Mouse (Mus musculus) limb, embryonic 15.5 days (tissue): ENCODE measurements around the gene 0610030E20Rik. TPM values are rescaled to one million over a fixed set of nuclear protein-coding genes. Genes with fewer than 3 reads are reported as not detected.

ENCODE experiments used
- ATAC-seq: fragments of 200-750 bp; cut with Nextera tagmentation; 2 replicates; pipeline ENCODE4 v1.8.0; 2017; ENCODE audit warnings: low read depth, moderate TSS enrichment; ENCODE audit not compliant: insufficient number of reproducible peaks, low FRiP score, low TSS enrichment
- H3K27ac ChIP-seq: fragments of 300-500 bp; sonication (generic); 2 replicates; pipeline ENCODE4 v1.5.1; 2015; ENCODE audit warnings: moderate library complexity, mild to moderate bottlenecking, inconsistent platforms
- H3K27me3 ChIP-seq: fragments of 300-500 bp; sonication (generic); 2 replicates; pipeline ENCODE4 v1.6.1; 2015; ENCODE audit warnings: inconsistent platforms
- H3K36me3 ChIP-seq: fragments of 300-500 bp; sonication (generic); 2 replicates; pipeline ENCODE4 v1.6.1; 2015; ENCODE audit warnings: inconsistent platforms
- H3K4me1 ChIP-seq: fragments of 300-500 bp; sonication (generic); 2 replicates; pipeline ENCODE4 v1.6.1; 2015; ENCODE audit warnings: inconsistent platforms
- H3K4me2 ChIP-seq: fragments of 300-500 bp; sonication (generic); 2 replicates; pipeline ENCODE4 v1.6.1; 2015; ENCODE audit warnings: mild to moderate bottlenecking, inconsistent platforms
- H3K4me3 ChIP-seq: fragments of 300-500 bp; sonication (generic); 2 replicates; pipeline ENCODE4 v1.5.1; 2015; ENCODE audit warnings: mild to moderate bottlenecking, inconsistent platforms
- H3K9ac ChIP-seq: fragments of 300-500 bp; sonication (generic); 2 replicates; pipeline ENCODE4 v1.6.1; 2015; ENCODE audit warnings: inconsistent platforms
- H3K9me3 ChIP-seq: fragments of 300-500 bp; sonication (generic); 2 replicates; pipeline ENCODE4 v1.6.1; 2016; ENCODE audit warnings: inconsistent platforms
- whole genome bisulfite sequencing: fragments of 180-500 bp; shearing (Covaris S2); methylation state at CpG from one replicate; pipeline ENCODE4 v1.1.7; 2015; 5-methylcytosine and 5-hydroxymethylcytosine counted together
- polyA plus RNA-seq: library from polyadenylated mRNA; unstranded; fragments of >200 nt; fragmentation: Nextera tagmentation; extraction: Ambion mirVana; gene quantifications from 2 replicates; pipeline ENCODE4 v1.2.1, GENCODE M21; 2015

0610030E20Rik gene
- polyA plus RNA-seq, 1 experiment from 2014 or later, result 28.7 TPM

GRCm38 (mm10) chr6:72352636-72353405 lies 5.7 kb downstream of the 0610030E20Rik start:
- WGBS, result 34% methylated on average over 5 of the region's 5 CpGs
- peaks cover 31% of the 10 kb centered on the region for H3K36me3 ChIP-seq
- no peaks in the 10 kb centered on the region for H3K9me3 ChIP-seq
- H3K27me3 ChIP-seq, result no peaks in the 10 kb centered on the region
- no peak overlapping the region for H3K9ac ChIP-seq
- ATAC-seq, result no peak
- no peak overlapping the region for H3K4me2 ChIP-seq
- peaks cover 63% of the 10 kb centered on the region for H3K4me1 ChIP-seq
- no peak overlapping the region for H3K27ac ChIP-seq
- H3K4me3 ChIP-seq, result no peak overlapping the region

- WGBS, result 73% methylated on average over 1 of the region's 1 CpGs
- Histone ChIP-seq H3K4me2 (no peak overlapping the region), H3K27me3 (no peaks in the 10 kb centered on the region), H3K9ac (no peak overlapping the region), H3K36me3 (peaks cover 38% of the 10 kb centered on the region), H3K4me1 (peaks cover 55% of the 10 kb centered on the region), H3K27ac (no peak overlapping the region), H3K4me3 (no peak overlapping the region), H3K9me3 (no peaks in the 10 kb centered on the region)
- no peak for ATAC-seq
These were observed 6.9 kb downstream of the 0610030E20Rik start for GRCm38 (mm10) chr6:72354025-72354424.

GRCm38 (mm10) chr6:72355066-72355911 lies 8.2 kb downstream of the 0610030E20Rik start, which contains the start of gene Tmem150a:
Gene Tmem150a, plus strand, starts transcription at chr6:72355447.
- Histone ChIP-seq H3K4me1 (peaks cover 54% of the 10 kb centered on the region), H3K9ac (peak within 1 kb of the TSS; percentile 56), H3K9me3 (no peaks in the 10 kb centered on the region), H3K4me2 (peak within 1 kb of the TSS; percentile 94), H3K4me3 (peak within 1 kb of the TSS; percentile 65), H3K36me3 (peaks cover 34% of the 10 kb centered on the region), H3K27me3 (no peaks in the 10 kb centered on the region), H3K27ac (peak within 1 kb of the TSS; percentile 29)
- ATAC-seq, result peak; percentile 83
- under 1% methylated on average over 69 of the region's 71 CpGs for WGBS

- Histone ChIP-seq H3K27ac (no peak overlapping the region), H3K36me3 (peaks cover 30% of the 10 kb centered on the region), H3K4me2 (peak overlapping the region; percentile 94), H3K4me3 (peak overlapping the region; percentile 65), H3K9ac (peak overlapping the region; percentile 56), H3K4me1 (peaks cover 60% of the 10 kb centered on the region), H3K27me3 (no peaks in the 10 kb centered on the region), H3K9me3 (no peaks in the 10 kb centered on the region)
- 33% methylated on average over 8 of the region's 8 CpGs for WGBS
- ATAC-seq, result no peak
These were observed 8.9 kb downstream of the 0610030E20Rik start for GRCm38 (mm10) chr6:72356001-72356532.

- 33% methylated on average over 5 of the region's 5 CpGs for WGBS
These were observed 10.3 kb downstream of the 0610030E20Rik start for GRCm38 (mm10) chr6:72357164-72358079.

GRCm38 (mm10) chr6:72358086-72358764 lies 11.1 kb downstream of the 0610030E20Rik start:
- no peak for ATAC-seq
- H3K9me3 ChIP-seq, result no peaks in the 10 kb centered on the region
- no peak overlapping the region for H3K27ac ChIP-seq
- H3K27me3 ChIP-seq, result no peaks in the 10 kb centered on the region
- H3K4me1 ChIP-seq, result peaks cover 59% of the 10 kb centered on the region
- no peak overlapping the region for H3K4me2 ChIP-seq
- H3K9ac ChIP-seq, result no peak overlapping the region
- 85% methylated on average over 10 of the region's 10 CpGs for WGBS
- H3K4me3 ChIP-seq, result no peak overlapping the region
- H3K36me3 ChIP-seq, result peaks cover 28% of the 10 kb centered on the region

More at GRCm38 (mm10) chr6:72357164-72358079, 10.3 kb downstream of the 0610030E20Rik start:
- Histone ChIP-seq H3K4me2 (no peak overlapping the region), H3K4me1 (peaks cover 63% of the 10 kb centered on the region), H3K9me3 (no peaks in the 10 kb centered on the region), H3K36me3 (peaks cover 28% of the 10 kb centered on the region), H3K27me3 (no peaks in the 10 kb centered on the region), H3K9ac (no peak overlapping the region), H3K27ac (no peak overlapping the region), H3K4me3 (no peak overlapping the region)
- ATAC-seq, result no peak

- ATAC-seq, result no peak
- H3K9me3 ChIP-seq, result no peaks in the 10 kb centered on the region
- H3K4me3 ChIP-seq, result no peak overlapping the region
- 57% methylated on average over 2 of the region's 2 CpGs for WGBS
- no peak overlapping the region for H3K4me2 ChIP-seq
- peaks cover 28% of the 10 kb centered on the region for H3K36me3 ChIP-seq
- no peak overlapping the region for H3K9ac ChIP-seq
- H3K27me3 ChIP-seq, result no peaks in the 10 kb centered on the region
- H3K27ac ChIP-seq, result no peak overlapping the region
- peaks cover 57% of the 10 kb centered on the region for H3K4me1 ChIP-seq
These were observed 12.2 kb downstream of the 0610030E20Rik start for GRCm38 (mm10) chr6:72359343-72359742.

GRCm38 (mm10) chr6:72359891-72360598 lies 12.9 kb downstream of the 0610030E20Rik start:
- no peak overlapping the region for H3K4me2 ChIP-seq
- no peak overlapping the region for H3K27ac ChIP-seq
- no peak for ATAC-seq
- H3K4me1 ChIP-seq, result peaks cover 50% of the 10 kb centered on the region
- H3K27me3 ChIP-seq, result no peaks in the 10 kb centered on the region
- H3K9ac ChIP-seq, result no peak overlapping the region
- H3K9me3 ChIP-seq, result no peaks in the 10 kb centered on the region
- no peak overlapping the region for H3K4me3 ChIP-seq
- peaks cover 28% of the 10 kb centered on the region for H3K36me3 ChIP-seq
- WGBS, result 78% methylated on average over 11 of the region's 11 CpGs

GRCm38 (mm10) chr6:72360599-72360935 lies 13.4 kb downstream of the 0610030E20Rik start:
- 81% methylated on average over 7 of the region's 7 CpGs for WGBS
- Histone ChIP-seq H3K9me3 (no peaks in the 10 kb centered on the region), H3K27ac (no peak overlapping the region), H3K4me3 (no peak overlapping the region), H3K4me2 (no peak overlapping the region), H3K36me3 (peaks cover 28% of the 10 kb centered on the region), H3K27me3 (no peaks in the 10 kb centered on the region), H3K4me1 (peaks cover 45% of the 10 kb centered on the region), H3K9ac (no peak overlapping the region)
- ATAC-seq, result no peak

GRCm38 (mm10) chr6:72361121-72361551 lies 14.0 kb downstream of the 0610030E20Rik start:
- 65% methylated on average over 5 of the region's 5 CpGs for WGBS
- Histone ChIP-seq H3K4me3 (peak overlapping the region; percentile 59), H3K4me2 (peak overlapping the region; percentile 72), H3K27me3 (no peaks in the 10 kb centered on the region), H3K9ac (no peak overlapping the region), H3K9me3 (no peaks in the 10 kb centered on the region), H3K27ac (no peak overlapping the region), H3K36me3 (peaks cover 28% of the 10 kb centered on the region), H3K4me1 (peaks cover 39% of the 10 kb centered on the region)
- no peak for ATAC-seq
